Mouse (Mus musculus) liver, embryonic 16.5 days (tissue): Measurements from ENCODE around the gene Fmod. TPM values are rescaled to one million over a fixed set of nuclear protein-coding genes. Genes with fewer than 3 reads are reported as not detected.
A peak's percentile ranks its signal among the peaks of the same experiment; 100 is the strongest.

Experiments used
- ATAC-seq: fragments of 200-750 bp; cut with Nextera tagmentation; 2 replicates; pipeline ENCODE4 v1.8.0; 2017; ENCODE audit warnings: low read depth, mild to moderate bottlenecking, moderate number of reproducible peaks, moderate library complexity
- H3K27ac ChIP-seq: fragments of 300-500 bp; sonication (generic); 2 replicates; pipeline ENCODE4 v1.5.1; 2014; ENCODE audit warnings: mild to moderate bottlenecking, low read length
- H3K27me3 ChIP-seq: fragments of 300-500 bp; sonication (generic); 2 replicates; pipeline ENCODE4 v1.6.1; 2014; ENCODE audit warnings: low read depth, low read length, mixed read lengths; ENCODE audit not compliant: control insufficient read depth, insufficient read depth
- H3K36me3 ChIP-seq: fragments of 300-500 bp; sonication (generic); 2 replicates; pipeline ENCODE4 v1.6.1; 2014; ENCODE audit warnings: mild to moderate bottlenecking; ENCODE audit not compliant: control insufficient read depth, insufficient read depth
- H3K4me1 ChIP-seq: fragments of 300-500 bp; sonication (generic); 2 replicates; pipeline ENCODE4 v1.6.1; 2014; ENCODE audit warnings: low read depth, low read length, mixed read lengths; ENCODE audit not compliant: control insufficient read depth
- H3K4me2 ChIP-seq: fragments of 300-500 bp; sonication (generic); 2 replicates; pipeline ENCODE4 v1.6.1; 2014; ENCODE audit warnings: low read depth, low read length, mixed read lengths
- H3K4me3 ChIP-seq: fragments of 300-500 bp; sonication (generic); 2 replicates; pipeline ENCODE4 v1.5.1; 2014; ENCODE audit warnings: low read depth, mild to moderate bottlenecking, low read length
- H3K9ac ChIP-seq: fragments of 300-500 bp; sonication (generic); 2 replicates; pipeline ENCODE4 v1.6.1; 2014; ENCODE audit warnings: low read depth, low read length
- H3K9me3 ChIP-seq: fragments of 300-500 bp; sonication (generic); replicated peaks from 2 replicates; pipeline ENCODE4 v1.6.1; 2016; ENCODE audit warnings: low read length; ENCODE audit not compliant: control insufficient read depth
- WGBS: fragments of 180-500 bp; shearing (Covaris S2); extraction: QIAGEN DNeasy Blood & Tissue Kit; methylation state at CpG from one replicate; pipeline ENCODE4 v1.1.7; 2014; ENCODE audit not compliant: insufficient replicate concordance; 5-methylcytosine and 5-hydroxymethylcytosine counted together
- polyA plus RNA-seq: library from polyadenylated mRNA; unstranded; fragments of >200 nt; fragmentation: Nextera tagmentation; extraction: Ambion mirVana; gene quantifications from 2 replicates; pipeline ENCODE4 v1.2.1, GENCODE M21; 2015

The Fmod gene
- polyA plus RNA-seq, 1 experiment from 2014 or later, result 3.3 TPM

DNA sequence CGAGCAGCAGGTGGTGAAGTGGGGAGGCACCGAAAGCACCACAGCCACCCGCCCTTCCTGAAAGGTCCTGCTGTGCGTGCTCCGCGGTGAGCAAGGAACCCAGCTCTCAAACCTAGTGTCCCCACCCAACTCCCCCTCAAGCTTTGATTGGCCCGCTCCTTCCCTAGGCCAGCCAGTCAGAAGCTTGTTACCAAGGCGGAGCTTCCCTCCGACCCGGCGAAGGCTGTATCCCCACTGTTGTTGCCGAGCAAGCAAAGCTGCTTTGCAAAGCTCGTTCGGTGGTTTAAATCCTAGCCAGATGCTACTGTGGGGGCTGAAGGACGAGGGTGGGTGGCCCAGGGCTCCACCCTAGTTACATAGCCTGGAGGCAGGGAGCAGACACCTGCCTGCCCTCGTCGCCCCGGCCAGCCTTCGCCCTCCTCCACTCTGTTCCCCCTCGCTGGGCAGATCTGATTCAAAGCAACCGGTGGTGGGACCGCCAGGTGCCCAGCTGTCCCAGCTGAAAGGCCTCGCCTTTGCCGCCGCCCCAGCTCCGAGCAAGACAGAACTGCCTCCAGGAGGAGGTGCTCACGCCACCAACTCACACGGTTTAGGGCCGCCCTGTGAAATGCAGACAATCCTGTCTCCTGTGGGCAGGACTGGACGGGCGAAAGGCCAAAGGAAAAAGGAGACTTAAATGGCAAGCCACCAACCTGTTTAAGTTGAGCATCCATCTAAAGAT, 24.0 kb downstream of the Fmod start:
- Histone ChIP-seq H3K9me3 (no peaks in the 10 kb centered on the region), H3K9ac (peak overlapping the region; percentile 86), H3K27me3 (peaks cover 40% of the 10 kb centered on the region), H3K27ac (peak overlapping the region; percentile 99), H3K4me2 (peak overlapping the region; percentile 96), H3K4me3 (peak overlapping the region; percentile 63), H3K36me3 (no peaks in the 10 kb centered on the region), H3K4me1 (peaks cover 69% of the 10 kb centered on the region)
- 6% methylated on average over 31 of the region's 31 CpGs for WGBS
- peak; percentile 94 for ATAC-seq

DNA sequence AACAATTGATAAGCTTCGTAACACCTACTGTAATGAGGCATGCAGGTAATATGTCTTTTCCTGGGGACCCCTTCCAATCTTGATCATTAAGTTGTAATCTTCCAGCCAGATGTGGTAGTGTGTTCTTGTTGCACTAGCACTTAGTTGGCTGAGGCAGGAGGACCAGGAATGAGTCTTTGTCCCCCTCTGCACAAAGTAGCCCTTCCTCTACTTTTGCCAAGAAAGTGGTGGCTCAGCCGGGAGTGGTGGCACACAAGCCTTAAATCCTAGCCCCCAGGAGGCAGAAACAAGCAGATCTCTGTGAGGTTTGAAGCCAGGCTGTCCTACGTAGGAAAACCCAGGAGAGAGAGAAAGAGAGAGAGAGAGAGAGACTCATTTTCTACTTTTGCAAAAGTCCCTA, 24.9 kb downstream of the Fmod start:
- peaks cover 46% of the 10 kb centered on the region for H3K27me3 ChIP-seq
- H3K9ac ChIP-seq, result peak overlapping the region; percentile 86; the same call in 1 of the 2 replicates
- H3K36me3 ChIP-seq, result no peaks in the 10 kb centered on the region
- H3K9me3 ChIP-seq, result no peaks in the 10 kb centered on the region
- no peak overlapping the region for H3K4me3 ChIP-seq
- H3K4me2 ChIP-seq, result no peak overlapping the region
- H3K4me1 ChIP-seq, result peaks cover 75% of the 10 kb centered on the region
- no peak for ATAC-seq
- no peak overlapping the region; the same call in 1 of the 2 replicates for H3K27ac ChIP-seq
- 74% methylated on average over 3 of the region's 3 CpGs for WGBS

DNA sequence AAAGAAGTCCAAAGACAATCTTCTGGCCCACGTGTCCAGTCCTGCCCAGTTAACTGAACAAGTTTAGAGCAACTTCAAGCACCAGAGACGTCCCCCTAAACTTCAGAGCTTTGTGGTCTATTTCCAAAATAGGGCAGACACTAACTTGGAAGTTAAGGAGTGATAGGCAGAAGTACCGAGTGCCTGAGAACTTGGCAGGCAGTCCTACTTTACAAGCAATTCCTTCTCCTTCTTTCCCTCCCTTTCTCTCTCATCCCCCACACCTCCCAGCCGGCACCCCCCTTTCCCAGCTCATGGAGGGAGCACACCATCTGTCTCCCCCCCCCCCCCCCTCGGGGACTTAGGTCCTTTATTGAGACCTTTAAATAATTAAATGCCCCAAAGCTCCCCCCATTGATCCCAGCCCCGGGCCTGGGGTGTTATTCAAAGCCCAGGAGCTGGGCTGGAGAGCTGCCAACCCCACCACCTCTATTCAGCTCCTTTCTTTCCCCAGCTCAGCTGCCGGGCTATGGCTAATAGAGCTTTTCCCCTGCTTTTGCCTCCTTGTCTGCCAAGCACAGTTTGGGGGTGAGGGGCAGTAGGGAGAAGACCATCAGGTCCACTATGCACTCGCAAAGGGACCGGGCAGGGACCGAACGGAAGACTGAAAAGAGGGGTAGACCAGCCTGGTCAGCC, 25.5 kb downstream of the Fmod start:
- ATAC-seq, result no peak
- peak overlapping the region; percentile 30 for H3K4me3 ChIP-seq
- H3K27me3 ChIP-seq, result peaks cover 47% of the 10 kb centered on the region
- peak overlapping the region; percentile 78 for H3K27ac ChIP-seq
- H3K9me3 ChIP-seq, result no peaks in the 10 kb centered on the region
- no peaks in the 10 kb centered on the region for H3K36me3 ChIP-seq
- peaks cover 75% of the 10 kb centered on the region for H3K4me1 ChIP-seq
- peak overlapping the region; percentile 52 for H3K4me2 ChIP-seq
- peak overlapping the region; percentile 53 for H3K9ac ChIP-seq
- WGBS, result 31% methylated on average over 11 of the region's 11 CpGs

DNA sequence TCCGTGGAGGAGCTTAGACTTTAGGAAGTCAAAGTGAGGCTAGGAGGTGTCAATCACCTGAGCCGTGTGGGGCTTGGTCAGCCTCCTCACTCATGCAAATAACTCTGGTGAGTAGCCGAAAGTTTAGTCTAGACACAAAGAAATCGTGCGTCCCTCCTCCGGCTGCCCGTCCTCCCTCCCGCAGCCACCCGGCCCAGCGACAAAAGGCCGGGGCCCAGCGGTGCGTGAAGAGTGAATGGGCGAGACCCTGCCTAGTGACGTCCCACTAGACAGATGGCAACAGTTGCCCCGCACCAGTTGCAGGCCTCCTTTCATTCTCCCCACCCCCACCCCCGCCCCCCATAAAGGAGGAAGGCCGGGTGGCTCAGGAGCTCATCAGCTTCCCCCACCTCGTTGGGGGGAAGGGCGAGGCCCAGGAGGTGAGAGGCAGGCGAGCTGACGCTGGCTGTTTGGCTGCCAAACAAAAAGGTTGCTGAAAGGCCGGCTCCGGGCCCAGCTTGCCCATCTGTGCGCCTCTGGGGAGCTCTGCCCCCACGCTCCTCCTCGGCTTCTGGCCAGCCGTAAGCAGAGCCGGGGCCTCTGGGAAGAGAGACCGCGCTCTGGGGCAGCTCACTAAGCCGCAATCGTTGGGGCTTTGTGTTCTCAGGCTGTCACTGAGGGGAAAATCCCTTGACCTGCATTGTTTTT, 26.2 kb downstream of the Fmod start:
- H3K36me3 ChIP-seq, result no peaks in the 10 kb centered on the region
- H3K4me1 ChIP-seq, result peaks cover 76% of the 10 kb centered on the region
- ATAC-seq, result no peak
- 5% methylated on average over 32 of the region's 33 CpGs for WGBS
- peak overlapping the region; percentile 78 for H3K27ac ChIP-seq
- peak overlapping the region; percentile 52 for H3K4me2 ChIP-seq
- peaks cover 52% of the 10 kb centered on the region for H3K27me3 ChIP-seq
- H3K9ac ChIP-seq, result peak overlapping the region; percentile 53
- no peaks in the 10 kb centered on the region for H3K9me3 ChIP-seq
- H3K4me3 ChIP-seq, result peak overlapping the region; percentile 30

DNA sequence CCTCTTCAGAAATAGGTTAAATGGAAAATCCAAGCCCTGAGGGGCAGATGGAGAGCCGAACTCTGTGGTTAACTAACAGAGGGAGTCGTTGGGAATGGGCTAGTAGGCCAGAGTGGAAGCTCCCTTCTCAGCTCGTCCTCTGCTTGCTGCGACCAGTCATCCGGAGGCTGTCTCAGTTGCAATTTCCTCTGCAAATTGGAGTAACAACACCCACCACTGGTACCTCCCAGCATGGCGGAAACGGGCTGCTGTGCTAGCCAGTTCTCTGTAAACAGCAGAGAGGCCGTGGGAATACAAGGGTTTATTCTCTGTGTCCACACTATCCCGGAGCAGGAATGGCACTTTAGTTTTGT, 26.7 kb downstream of the Fmod start:
- WGBS, result 19% methylated on average over 9 of the region's 9 CpGs
- Histone ChIP-seq H3K4me2 (peak overlapping the region; percentile 52), H3K27ac (peak overlapping the region; percentile 78), H3K27me3 (peaks cover 54% of the 10 kb centered on the region), H3K9ac (peak overlapping the region; percentile 53), H3K4me1 (peaks cover 76% of the 10 kb centered on the region), H3K36me3 (no peaks in the 10 kb centered on the region), H3K9me3 (no peaks in the 10 kb centered on the region), H3K4me3 (peak overlapping the region; percentile 30)
- ATAC-seq, result no peak

DNA sequence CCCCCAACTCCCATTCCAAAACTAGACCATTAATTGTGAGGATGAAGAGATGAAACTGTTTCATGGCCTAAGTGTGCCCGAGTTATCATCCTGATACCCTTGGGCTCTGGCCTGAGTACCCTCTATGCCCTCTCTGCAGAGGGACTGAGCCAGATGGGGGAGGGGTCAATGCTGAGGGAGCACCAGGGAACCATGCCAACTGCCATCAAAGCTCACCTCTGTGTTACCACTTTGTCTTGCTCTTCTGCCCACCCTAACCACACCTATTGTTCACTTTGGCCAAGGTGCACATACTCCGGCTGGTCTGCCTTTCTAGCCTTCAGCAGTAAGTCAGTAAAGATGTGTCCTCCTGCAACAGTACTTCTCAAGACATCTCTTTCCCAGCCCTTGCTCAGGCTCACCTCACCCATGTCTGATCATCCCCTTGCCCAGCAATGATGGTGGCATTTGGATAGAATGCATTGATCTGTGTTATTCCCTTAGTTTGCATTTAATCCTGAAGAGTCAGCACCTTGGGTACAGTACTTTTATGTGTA, 27.3 kb downstream of the Fmod start:
- H3K27ac ChIP-seq, result peak overlapping the region; percentile 78
- H3K27me3 ChIP-seq, result peaks cover 54% of the 10 kb centered on the region
- no peaks in the 10 kb centered on the region for H3K36me3 ChIP-seq
- H3K4me2 ChIP-seq, result no peak overlapping the region
- WGBS, result 79% methylated on average over 2 of the region's 2 CpGs
- no peak for ATAC-seq
- no peak overlapping the region for H3K4me3 ChIP-seq
- H3K9me3 ChIP-seq, result no peaks in the 10 kb centered on the region
- H3K4me1 ChIP-seq, result peaks cover 78% of the 10 kb centered on the region
- no peak overlapping the region for H3K9ac ChIP-seq

DNA sequence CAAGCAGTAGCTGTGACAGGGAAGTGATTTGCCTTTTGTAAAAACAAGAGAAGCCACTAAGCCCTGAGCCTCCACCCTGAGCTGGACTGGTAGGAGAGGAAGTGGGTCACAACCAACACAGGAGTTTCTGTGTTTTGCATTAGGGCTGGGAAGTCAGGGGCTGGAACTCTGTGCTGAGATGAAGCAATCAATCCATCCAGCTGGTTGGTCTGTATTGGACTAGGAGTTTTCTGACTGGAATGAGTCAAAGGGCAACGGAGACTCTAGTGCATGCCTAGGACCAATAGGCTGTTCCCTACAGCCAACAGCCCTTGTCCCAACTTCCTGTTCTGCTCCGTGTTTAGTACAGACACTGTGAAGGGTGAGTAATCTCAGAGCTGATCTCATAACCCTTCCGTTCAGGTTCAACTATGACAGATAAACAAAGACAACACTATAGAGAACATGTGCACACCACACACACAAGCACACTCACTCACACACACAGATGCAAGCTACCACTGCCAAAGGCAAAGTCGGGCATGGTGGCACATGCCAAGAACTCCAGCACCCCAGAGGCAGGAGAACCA, 28.3 kb downstream of the Fmod start:
- peak; percentile 49 for ATAC-seq
- peaks cover 54% of the 10 kb centered on the region for H3K27me3 ChIP-seq
- peak overlapping the region; percentile 78 for H3K27ac ChIP-seq
- 16% methylated on average over 4 of the region's 4 CpGs for WGBS
- no peaks in the 10 kb centered on the region for H3K36me3 ChIP-seq
- H3K4me3 ChIP-seq, result no peak overlapping the region
- H3K4me2 ChIP-seq, result no peak overlapping the region
- peaks cover 78% of the 10 kb centered on the region for H3K4me1 ChIP-seq
- no peaks in the 10 kb centered on the region for H3K9me3 ChIP-seq
- H3K9ac ChIP-seq, result no peak overlapping the region

DNA sequence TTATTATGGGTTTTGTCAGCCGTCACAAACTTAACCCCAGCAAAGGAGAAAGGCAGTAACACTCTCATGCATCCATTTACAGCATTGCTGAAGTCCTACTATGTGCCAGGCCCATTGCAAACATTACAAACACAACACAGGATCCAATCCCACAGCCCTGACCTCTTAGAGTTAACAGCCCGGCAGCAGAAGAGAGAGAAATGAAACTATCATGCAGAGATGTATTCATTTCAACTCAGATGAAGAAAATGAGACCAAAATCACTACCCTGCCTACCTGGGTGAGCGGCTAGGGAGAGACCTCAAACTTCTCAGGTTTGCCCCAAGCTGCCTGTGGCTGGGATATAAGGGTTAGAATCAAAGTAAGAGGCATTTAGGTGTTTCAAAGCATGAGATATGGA, 29.5 kb downstream of the Fmod start:
- Histone ChIP-seq H3K9me3 (no peaks in the 10 kb centered on the region), H3K9ac (no peak overlapping the region), H3K4me2 (no peak overlapping the region), H3K36me3 (no peaks in the 10 kb centered on the region), H3K27ac (peak overlapping the region; percentile 57), H3K27me3 (peaks cover 54% of the 10 kb centered on the region), H3K4me1 (peaks cover 81% of the 10 kb centered on the region), H3K4me3 (no peak overlapping the region)
- 46% methylated on average over 3 of the region's 3 CpGs for WGBS
- no peak for ATAC-seq
